Mouse (Mus musculus) forelimb bud, embryonic 11.5 days (tissue): ENCODE measurements around the gene Nudt6.

Experiments
- DNase-seq: peaks from one replicate; pipeline ENCODE4 v3.0.0-alpha.2; 2012; ENCODE audit warnings: low read depth, low spot score

Gene Nudt6

DNA sequence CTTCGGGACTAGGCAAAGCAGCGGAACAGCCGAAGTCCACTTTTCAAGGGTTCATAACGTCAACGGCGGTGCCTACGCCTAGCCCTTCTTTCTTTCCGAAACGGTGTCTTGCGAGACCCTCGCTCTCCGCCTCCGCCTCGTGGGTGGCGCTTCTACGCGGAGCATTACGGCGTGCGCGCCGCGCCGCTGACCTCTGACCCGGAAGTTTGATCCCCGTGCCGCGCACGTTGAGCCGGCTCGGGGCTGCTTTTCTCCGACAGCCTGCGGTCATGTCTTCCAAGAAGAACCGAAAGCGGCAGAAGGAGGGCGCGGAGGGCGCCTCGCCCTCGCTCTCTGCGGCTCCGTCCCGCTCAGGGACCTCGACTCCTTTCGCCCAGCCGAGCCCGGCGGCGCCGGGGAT is at the start of gene Nudt6:
Nudt6 (minus strand) TSS at position 140 of the 400 bp plus-strand sequence.
- peak; percentile 98 for DNase-seq

GRCm38 (mm10) chr3:37469353-37469752 is 49.3 kb upstream of the Nudt6 start:
- no peak for DNase-seq

DNA sequence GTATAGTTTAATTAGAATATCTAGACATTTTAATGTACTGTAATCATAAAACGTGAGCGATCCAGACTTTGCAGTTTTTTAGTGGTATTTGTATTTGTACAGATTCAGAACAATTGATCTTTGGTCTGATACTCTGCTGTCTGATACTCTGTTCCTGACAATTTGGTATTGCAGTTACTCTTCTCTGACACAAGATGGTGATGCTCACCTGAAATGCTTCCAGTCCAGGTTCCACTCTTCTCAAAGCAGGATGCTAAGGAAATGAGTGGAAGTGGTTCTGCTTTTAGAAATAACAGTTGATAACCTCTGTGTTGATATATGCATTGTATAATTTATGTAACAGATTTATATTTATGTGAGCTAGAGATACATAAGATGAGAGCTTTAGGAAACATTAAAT is 48.2 kb upstream of the Nudt6 start:
- DNase-seq = peak; percentile 29

DNA sequence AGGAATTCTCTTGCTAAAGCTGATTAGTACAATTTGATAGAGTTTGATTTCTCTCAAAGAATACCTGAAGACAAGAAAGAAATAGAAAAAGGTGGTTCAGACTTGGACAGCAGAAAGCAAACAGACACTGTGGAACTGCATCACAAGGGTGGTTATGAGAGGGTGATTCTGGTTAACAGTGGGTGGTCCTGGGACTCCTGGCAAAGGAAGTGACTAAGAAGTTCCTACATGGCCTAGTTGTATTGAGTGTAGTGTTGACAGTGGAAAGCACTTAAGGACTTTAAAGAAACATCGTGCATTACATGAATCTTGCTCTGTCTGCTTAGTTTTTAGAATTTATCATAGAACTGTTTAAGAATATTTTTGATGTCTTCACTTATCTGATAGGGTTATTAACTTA is 36.0 kb upstream of the Nudt6 start:
- DNase-seq = no peak

GRCm38 (mm10) chr3:37443409-37443808 is 23.4 kb upstream of the Nudt6 start:
- no peak for DNase-seq

- no peak for DNase-seq
Measured at GRCm38 (mm10) chr3:37439770-37440169, 19.8 kb upstream of the Nudt6 start.

DNA sequence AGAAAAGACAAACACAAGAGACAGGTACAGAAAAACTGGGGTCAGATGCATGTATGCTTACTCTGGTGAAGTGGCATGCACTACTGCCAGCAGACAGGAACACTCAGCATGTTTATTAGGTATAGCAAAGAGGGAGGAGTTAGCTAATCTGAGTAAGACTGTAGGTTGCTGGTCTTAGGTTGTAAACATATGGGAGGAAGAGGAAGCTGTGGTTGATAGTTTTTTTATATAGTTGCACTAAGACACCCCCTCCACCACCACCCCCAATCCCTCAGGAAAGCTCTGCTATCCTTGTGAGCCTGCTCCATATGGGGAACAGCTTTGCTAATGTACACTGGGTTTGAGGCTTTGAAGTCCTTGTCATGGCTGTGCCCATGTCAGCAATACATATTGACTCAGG is 10.3 kb upstream of the Nudt6 start:
- DNase-seq = no peak

GRCm38 (mm10) chr3:37426069-37426468 is 6.1 kb upstream of the Nudt6 start:
- no peak for DNase-seq

DNA sequence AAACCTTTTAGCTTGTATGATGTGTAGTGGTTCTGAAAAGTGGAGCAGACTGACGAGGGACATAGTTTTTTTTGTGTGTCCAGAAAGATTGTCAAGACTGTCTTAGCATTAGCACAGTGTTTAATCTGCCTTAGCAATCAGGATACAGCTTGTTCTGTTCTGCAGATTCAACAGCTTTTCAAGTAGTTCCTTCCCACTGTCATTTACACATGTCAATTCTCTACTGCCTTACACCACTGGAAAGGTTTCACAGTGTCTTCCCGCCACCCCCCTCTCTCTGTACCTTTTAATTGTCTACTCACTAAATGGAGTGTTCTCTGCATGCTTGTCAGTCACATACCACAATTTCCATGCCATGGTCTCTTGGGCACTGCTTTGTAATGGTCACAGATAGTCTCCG is 1.2 kb upstream of the Nudt6 start:
- DNase-seq = no peak

DNA sequence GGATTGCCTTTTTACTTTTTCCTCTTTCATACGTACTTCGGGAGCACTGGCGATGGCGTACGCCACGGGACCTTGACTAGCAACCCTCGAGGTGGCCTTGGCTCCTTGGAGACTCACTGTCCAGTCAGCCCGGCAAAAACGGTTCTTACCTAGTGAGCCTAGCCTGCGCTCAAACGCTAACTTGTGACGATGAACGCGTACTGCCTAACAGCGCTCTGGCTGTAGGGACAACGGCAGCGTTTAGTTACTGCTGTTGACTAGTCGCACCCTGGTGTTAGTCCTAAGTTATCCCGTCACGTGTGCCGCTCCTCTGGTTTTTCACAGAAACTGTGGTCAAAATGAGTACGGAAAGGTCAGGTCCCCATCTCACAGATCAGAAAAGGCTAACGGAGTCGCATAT is 630 bp upstream of the Nudt6 start:
- DNase-seq = no peak

DNA sequence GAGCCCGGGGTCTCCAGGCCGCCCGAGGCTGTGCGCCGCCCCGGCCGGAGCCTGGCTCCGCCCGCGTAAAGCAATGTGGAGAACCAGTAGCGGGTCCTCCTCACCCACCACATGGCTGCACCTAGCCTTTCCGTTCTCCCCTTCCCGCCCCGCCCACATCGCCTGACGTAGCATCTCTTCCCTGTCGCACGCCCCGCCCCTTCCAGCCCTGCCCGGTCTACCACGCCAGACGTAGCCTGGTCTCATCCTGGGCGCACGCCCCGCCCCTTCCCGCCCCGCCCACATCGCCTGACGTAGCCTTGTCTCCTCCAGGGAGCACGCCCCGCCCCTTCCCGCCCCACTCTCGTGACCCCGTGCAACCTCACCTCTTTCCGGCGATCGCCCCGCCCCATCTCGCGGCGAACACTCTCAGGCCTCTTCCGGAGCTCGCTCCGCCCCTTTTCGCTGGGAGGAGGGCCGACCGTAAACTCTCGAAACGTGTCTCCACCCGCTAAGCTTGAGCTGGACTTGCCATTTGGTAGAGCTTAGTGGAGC is 486 bp downstream of the Nudt6 start, which contains the start of gene Spata5:
Spata5 (plus strand) TSS at position 439 of the 534 bp plus-strand sequence.
- DNase-seq = peak; percentile 100

GRCm38 (mm10) chr3:37418961-37419457 is 1.0 kb downstream of the Nudt6 start:
- DNase-seq = peak; percentile 17

DNA sequence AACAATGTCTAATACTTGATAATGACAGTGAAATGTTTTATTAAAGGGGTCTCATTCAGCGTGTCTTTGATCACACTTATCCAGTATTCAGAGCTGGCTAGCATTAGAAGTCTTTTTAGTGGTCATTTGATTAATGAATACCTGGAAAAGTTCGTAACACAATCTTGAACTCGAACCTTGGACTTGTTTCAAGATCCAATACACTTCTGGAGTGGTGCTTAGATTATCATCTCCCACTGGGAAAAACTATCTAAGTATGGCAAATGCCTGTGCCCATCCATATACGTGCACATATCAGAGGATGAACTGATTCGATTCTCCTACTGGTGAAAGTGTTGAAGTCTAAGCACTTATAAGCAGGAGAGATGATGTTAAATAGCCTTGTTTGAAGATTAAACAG is 1.7 kb downstream of the Nudt6 start:
- no peak for DNase-seq

GRCm38 (mm10) chr3:37414413-37414960 is 5.5 kb downstream of the Nudt6 start:
- peak; percentile 78 for DNase-seq

GRCm38 (mm10) chr3:37413446-37413845 is 6.6 kb downstream of the Nudt6 start:
- DNase-seq = no peak

- no peak for DNase-seq
Measured at GRCm38 (mm10) chr3:37407598-37407997, 12.4 kb downstream of the Nudt6 start.

GRCm38 (mm10) chr3:37401729-37402610 is 18.0 kb downstream of the Nudt6 start:
- DNase-seq = peak; percentile 56

- DNase-seq = no peak
Measured at GRCm38 (mm10) chr3:37398661-37399395, 21.2 kb downstream of the Nudt6 start.

- DNase-seq = no peak
Measured at GRCm38 (mm10) chr3:37397646-37398045, 22.4 kb downstream of the Nudt6 start.

GRCm38 (mm10) chr3:37396930-37397608 is 22.9 kb downstream of the Nudt6 start:
- DNase-seq = no peak

DNA sequence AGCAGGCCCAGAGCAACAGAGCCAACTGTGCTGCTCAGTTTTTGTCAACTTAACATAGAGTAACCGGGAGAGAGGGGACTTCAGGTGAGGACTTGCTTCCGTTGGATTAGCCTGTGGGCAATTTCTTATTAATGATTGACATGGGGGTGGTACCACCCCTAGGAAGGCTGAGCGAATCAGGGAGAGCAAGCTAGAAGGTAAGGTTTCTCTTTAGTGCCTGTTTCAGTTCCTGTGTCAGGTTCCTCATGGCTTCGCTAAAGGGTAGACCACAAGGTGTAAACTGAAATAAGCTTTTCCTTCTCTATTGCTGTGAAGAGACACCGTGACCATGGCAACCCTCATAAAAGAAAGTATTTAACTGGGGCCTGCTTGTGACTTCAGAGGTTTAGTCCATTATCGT is 32.7 kb downstream of the Nudt6 start:
- no peak for DNase-seq
